Mouse (Mus musculus) lung, postnatal 0 days (tissue): Measurements from ENCODE around the gene D430042O09Rik.

Source experiments
- CTCF ChIP-seq: IDR thresholded peaks from 2 replicates; pipeline ENCODE4 v1.5.1; 2016; ENCODE audit warnings: antibody characterized with exemption, mild to moderate bottlenecking
- EP300 ChIP-seq: IDR thresholded peaks from 2 replicates; pipeline ENCODE4 v1.6.1; 2016; ENCODE audit warnings: antibody characterized with exemption, mild to moderate bottlenecking, control low read depth

- TF ChIP-seq CTCF, result no peak
- TF ChIP-seq EP300, result no peak
Measured at GRCm38 (mm10) chr7:125872874-125873273, 165.2 kb downstream of the D430042O09Rik start.
